Mouse (Mus musculus): Measurements from ENCODE around the gene Nt5e.
"Not testable (repeated sequence)": the region's sequence is repeated elsewhere in the genome, so short reads cannot be mapped to it uniquely, and the experiment has no call there.

The Nt5e gene

DNA sequence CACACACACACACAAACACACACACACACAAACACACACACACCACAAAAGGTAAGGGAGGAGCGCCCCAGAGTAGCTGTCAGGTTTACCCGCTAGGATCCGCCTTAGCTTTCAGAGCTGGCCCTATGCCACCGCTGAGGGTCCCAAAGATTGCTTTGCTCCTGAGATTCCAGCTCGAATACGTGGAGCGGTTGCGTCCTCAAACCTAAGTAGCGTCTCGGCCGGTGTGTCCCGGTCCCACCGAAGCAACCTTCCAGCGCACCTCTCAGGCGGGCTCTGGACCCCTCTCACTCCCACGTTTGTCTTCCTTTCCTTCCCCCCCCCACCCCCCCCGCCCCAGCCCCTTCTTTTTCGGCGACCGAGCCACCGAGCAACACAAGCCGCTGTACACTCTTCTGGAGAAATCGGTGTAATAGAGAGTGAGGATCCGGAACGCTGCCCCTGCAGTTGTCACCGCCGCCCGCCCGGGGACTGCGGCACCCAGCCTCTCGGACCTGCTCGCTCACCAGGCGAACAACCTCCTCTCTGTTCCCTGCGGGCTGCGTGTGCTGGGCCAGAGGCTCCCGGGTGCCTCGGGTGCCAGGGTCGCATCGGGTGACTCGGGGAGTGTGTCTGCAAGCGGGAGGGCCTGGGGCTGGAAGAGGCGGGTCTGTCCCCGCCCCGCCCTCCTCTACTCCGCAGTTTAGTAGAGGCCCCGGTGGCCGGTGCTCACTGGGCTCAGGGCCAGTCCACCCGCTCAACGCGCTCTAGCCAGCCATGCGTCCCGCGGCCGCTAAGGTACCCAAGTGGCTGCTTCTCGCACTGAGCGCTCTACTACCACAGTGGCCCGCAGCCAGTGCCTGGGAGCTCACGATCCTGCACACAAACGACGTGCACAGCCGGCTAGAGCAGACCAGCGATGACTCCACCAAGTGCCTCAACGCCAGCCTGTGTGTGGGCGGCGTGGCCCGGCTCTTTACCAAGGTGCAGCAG lies at the start of gene Nt5e:
TSS of gene Nt5e (plus strand) at position 268 of the 972 bp plus-strand sequence.
- in situ Hi-C loops (cut with MboI; ENCODE audit: low pct_unique_long_range_greater_than_20kb in 1 of 2, low sequenced_read_pairs in 2 of 2, unreplicated experiment in 1 of 2): no loop called here

DNA sequence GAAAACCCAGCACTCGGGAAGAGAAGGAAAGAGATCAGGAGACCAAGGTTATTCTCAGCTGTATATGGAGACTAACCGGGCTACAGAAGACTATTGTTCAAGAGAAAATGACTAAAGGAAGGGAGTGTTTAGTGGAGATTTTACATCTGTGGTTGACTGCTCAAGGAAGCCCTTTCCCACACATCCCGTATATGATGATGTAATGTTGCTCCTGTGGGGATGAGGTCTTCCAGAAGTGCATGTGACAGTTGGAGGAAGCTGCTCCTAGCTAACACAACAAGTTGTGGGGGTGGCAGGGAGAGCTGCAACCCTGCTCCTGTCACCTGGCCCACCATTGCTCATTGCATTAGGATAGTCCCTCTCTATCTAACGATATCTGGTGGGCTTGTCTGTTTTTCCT lies 49.4 kb upstream of the Nt5e start:
- in situ Hi-C loops (cut with MboI; ENCODE audit: low pct_unique_long_range_greater_than_20kb in 1 of 2, low sequenced_read_pairs in 2 of 2, unreplicated experiment in 1 of 2): no loop called here

DNA sequence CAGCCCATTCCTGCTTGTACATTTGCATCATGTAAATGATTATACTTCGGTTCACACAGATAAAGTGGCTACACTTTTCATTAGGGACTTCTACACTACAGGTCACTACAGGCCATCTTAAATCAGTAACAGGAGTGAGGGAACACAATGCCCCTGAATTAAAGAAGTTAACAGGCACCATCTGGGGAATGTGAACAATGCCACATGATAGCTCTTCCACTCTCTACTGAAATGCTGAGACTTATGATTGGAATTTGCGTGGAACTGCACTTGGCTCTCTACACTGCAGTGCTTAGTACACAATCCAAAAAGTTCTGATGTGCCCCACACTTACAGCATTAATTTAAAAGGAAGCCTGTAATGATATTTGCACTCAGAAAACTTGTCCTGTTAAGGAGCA lies 47.3 kb upstream of the Nt5e start:
- in situ Hi-C loops (cut with MboI; ENCODE audit: low pct_unique_long_range_greater_than_20kb in 1 of 2, low sequenced_read_pairs in 2 of 2, unreplicated experiment in 1 of 2): no loop called here

DNA sequence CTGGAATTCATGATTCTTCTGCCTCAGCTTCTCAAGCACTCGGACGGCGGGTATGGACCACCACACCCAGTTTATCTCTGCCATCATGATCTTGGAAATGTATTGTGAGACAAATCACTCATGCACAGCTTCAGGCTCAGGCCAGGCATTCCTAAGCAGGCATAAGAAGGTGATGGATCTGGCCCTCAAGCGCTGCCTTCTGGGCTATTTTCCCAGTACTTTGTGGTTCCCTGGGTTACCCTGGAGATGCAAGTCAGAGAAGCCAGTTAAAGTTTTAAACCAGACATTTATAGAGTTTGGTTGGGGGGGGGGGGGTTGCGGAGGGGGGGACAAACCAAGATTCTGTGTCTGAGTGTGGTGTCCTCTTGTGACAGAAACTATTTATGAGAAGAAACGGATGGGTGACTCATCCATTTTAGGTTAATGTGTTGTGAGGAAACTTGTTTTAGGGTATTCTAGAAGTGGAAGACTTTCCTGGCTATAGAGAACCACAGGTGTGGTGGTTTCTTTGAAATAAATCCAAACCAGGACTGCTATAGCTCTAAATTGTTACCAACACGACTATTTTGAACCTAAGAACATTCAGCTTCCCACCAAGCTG lies 37.3 kb upstream of the Nt5e start:
- in situ Hi-C loops (cut with MboI; ENCODE audit: low pct_unique_long_range_greater_than_20kb in 1 of 2, low sequenced_read_pairs in 2 of 2, unreplicated experiment in 1 of 2): no loop called here

DNA sequence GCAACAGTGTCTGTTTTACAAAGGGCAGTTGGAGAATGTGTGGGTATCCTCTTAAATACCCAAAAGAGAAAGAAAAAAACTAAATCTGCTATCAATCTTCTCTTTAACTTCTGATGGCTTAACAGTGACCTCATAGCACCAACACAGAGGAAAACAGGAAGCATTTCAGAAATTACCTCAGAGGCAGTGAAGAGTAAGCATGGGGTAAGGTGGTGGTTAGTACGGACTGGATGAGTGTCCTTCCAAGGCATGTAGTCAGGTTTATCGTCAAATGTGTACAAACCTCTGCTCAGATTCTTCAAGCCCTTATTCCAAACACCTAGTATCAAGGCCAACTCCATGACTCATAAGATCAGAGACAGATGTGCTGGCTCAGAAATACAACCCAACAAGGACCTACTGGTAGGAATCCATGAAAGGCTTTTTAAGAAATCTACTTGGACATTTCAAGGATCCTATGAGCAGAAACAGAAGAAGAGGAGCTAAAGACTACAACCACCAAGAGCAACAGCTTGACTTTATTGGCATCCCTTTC lies 34.1 kb upstream of the Nt5e start:
- in situ Hi-C loops (cut with MboI; ENCODE audit: low pct_unique_long_range_greater_than_20kb in 1 of 2, low sequenced_read_pairs in 2 of 2, unreplicated experiment in 1 of 2): no loop called here

DNA sequence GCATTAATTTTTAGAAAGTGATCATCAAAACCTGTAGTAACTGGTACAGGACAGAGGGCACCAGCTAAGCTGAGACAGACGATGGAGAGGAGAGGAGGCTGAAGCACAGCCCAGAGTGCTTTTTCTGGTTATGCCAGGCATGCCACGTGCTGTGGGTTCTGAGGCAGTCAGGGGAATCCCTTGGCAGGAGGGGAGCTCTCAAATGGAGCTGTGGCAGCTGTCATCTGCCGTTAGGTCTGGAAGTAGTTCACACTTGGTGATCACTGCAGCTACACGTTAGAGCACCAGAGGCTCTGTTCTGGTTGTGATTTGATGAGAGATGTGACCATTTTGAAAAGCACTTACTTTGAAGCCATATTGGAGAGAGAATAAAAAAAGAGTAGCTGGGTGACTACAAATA lies 31.2 kb upstream of the Nt5e start:
- in situ Hi-C loops (cut with MboI; ENCODE audit: low pct_unique_long_range_greater_than_20kb in 1 of 2, low sequenced_read_pairs in 2 of 2, unreplicated experiment in 1 of 2): no loop called here

DNA sequence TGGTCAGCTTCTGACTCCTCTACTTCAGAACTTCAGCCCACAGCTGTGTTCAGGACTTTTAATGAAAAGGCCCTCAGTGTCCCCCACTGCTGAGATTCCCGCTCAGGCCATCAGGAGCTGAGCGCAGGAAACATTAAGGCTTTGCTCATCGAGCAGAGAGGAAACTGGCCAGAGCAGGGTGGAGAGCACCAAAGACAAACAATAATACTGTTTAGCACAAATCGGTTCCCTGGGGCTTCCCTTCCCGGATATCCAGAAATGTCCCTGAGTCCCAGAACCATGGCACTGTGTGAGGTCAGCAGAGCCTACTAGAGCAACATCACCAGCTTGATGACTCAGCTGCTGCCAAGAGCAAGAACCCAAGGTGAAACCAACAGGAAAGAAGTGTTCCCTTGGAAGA lies 30.7 kb upstream of the Nt5e start:
- in situ Hi-C loops (cut with MboI; ENCODE audit: low pct_unique_long_range_greater_than_20kb in 1 of 2, low sequenced_read_pairs in 2 of 2, unreplicated experiment in 1 of 2): no loop called here

DNA sequence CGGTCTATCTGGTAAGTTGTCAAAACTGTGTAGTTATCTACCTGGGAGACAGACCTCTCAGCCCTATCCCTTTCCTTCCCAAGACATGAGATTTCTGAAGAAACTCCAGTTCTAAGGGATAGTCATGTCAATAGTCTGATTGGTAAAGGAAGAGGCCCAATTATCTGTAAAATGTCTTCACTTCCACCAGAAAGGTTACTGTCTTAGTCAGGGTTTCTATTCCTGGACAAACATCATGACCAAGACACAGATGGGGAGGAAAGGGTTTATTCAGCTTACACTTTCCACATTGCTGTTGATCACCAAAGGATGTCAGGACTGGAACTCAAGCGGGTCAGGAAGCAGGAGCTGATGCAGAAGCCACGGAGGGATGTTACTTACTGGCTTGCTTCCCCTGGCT lies 29.8 kb upstream of the Nt5e start:
- in situ Hi-C loops (cut with MboI; ENCODE audit: low pct_unique_long_range_greater_than_20kb in 1 of 2, low sequenced_read_pairs in 2 of 2, unreplicated experiment in 1 of 2): not testable (repeated sequence)

DNA sequence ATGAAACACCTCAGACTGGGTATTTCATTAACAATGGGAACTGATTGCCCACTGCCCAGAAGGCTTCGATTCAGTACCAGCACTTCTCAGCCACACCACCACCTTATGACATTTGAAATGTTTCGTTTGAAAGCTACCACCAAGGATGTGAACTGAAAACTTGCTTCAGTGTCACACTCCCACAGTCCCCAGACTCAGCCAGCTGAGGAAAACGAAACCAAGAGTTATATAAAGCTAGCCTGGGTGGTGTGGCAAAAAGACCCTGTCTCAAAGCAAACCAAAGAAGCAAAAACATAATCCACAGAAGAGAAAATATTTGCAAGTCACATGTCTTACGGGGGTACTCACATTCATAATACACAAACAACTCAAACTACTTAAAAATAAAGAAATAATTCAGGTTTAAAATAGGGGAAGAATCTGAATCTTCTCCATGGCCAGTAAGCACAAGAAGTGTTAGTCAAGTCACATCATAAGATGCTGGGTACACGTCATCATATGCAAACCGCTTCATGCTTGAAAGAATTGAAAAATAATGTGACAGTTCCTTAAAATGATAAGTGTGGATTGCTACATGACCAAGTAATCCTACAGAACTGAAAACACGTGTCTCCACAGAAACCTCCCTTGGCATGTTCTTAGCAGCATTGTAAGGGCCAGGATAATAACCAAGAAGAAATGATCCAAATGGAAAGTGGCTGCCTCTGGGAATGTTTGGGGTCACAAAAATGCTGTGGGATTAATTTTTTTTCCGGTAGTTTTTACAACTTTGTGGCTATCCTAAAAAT lies 28.9 kb upstream of the Nt5e start:
- in situ Hi-C loops (cut with MboI; ENCODE audit: low pct_unique_long_range_greater_than_20kb in 1 of 2, low sequenced_read_pairs in 2 of 2, unreplicated experiment in 1 of 2): no loop called here

GRCm38 (mm10) chr9:88307019-88307618 lies 19.9 kb upstream of the Nt5e start:
- in situ Hi-C loops (cut with MboI; ENCODE audit: low pct_unique_long_range_greater_than_20kb in 1 of 2, low sequenced_read_pairs in 2 of 2, unreplicated experiment in 1 of 2): no loop called here

GRCm38 (mm10) chr9:88309127-88309526 lies 17.9 kb upstream of the Nt5e start:
- in situ Hi-C loops (cut with MboI; ENCODE audit: low pct_unique_long_range_greater_than_20kb in 1 of 2, low sequenced_read_pairs in 2 of 2, unreplicated experiment in 1 of 2): no loop called here

GRCm38 (mm10) chr9:88319226-88319625 lies 7.8 kb upstream of the Nt5e start:
- in situ Hi-C loops (cut with MboI; ENCODE audit: low pct_unique_long_range_greater_than_20kb in 1 of 2, low sequenced_read_pairs in 2 of 2, unreplicated experiment in 1 of 2): no loop called here

DNA sequence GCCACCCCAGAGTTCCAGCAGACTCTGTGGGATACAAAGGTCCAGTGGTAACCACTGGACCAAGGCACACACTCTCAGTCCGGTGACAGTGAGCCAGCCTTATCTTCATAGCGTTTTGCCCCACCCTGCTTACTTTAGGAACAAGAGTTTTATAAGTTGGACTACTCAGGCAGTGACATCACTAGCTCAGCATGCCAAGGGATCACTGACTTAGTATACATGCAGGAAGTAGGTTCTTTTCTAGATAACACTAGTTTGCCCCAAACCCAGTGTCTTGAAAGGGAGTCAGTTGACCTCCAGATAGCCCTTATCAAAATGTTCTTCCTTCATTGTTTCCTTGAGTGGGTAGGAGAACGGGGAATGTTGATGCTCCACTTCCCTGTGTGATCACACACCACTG lies 2.4 kb upstream of the Nt5e start:
- in situ Hi-C loops (cut with MboI; ENCODE audit: low pct_unique_long_range_greater_than_20kb in 1 of 2, low sequenced_read_pairs in 2 of 2, unreplicated experiment in 1 of 2): no loop called here

DNA sequence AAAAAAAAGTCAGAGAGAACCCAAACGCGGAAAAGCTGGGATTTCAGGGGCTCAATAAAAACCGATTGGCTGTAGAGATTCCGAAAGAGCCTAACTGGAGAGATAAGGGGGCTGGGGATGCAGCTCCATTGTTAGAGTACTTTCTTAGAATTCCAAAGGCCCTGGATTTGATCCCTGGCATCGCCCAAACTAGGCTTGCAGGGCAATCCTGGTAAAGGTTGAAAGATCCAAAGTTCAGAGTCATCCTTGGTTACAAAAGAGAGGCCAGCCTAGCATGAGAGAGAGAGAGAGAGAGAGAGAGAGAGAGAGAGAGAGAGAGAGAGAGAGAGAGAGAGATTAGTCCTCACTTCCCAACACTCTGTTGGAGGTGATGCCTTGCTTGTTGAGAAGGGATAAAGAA lies 1.7 kb downstream of the Nt5e start:
- in situ Hi-C loops (cut with MboI; ENCODE audit: low pct_unique_long_range_greater_than_20kb in 1 of 2, low sequenced_read_pairs in 2 of 2, unreplicated experiment in 1 of 2): no loop called here

GRCm38 (mm10) chr9:88329166-88329748 lies 2.3 kb downstream of the Nt5e start:
- in situ Hi-C loops (cut with MboI; ENCODE audit: low pct_unique_long_range_greater_than_20kb in 1 of 2, low sequenced_read_pairs in 2 of 2, unreplicated experiment in 1 of 2): no loop called here

- in situ Hi-C loops (cut with MboI; ENCODE audit: low pct_unique_long_range_greater_than_20kb in 1 of 2, low sequenced_read_pairs in 2 of 2, unreplicated experiment in 1 of 2): no loop called here
Observed at GRCm38 (mm10) chr9:88330316-88330715, 3.3 kb downstream of the Nt5e start.

DNA sequence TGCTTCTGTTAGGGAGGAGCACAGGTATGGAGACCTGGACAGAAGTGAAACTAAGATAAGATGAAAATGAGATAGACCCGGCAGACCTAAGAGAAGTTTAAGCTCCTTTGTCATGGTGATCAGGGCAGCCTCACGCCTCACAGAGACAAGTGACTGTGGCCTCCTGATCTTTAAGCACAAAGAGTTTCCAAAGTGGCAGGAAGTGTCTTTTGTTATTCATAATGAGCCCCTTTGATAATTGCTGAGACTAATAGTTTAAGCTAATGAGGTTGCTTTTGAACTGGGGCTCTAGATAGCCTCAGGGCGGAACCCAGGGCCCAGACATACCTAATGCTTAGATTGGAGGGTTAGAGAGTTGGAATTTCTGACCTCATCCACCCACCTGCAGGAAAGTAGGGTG lies 5.5 kb downstream of the Nt5e start:
- in situ Hi-C loops (cut with MboI; ENCODE audit: low pct_unique_long_range_greater_than_20kb in 1 of 2, low sequenced_read_pairs in 2 of 2, unreplicated experiment in 1 of 2): no loop called here

- in situ Hi-C loops (cut with MboI; ENCODE audit: low pct_unique_long_range_greater_than_20kb in 1 of 2, low sequenced_read_pairs in 2 of 2, unreplicated experiment in 1 of 2): no loop called here
Observed at GRCm38 (mm10) chr9:88335839-88336238, 8.8 kb downstream of the Nt5e start.
